Mouse (Mus musculus) gastrocnemius, postnatal 10 days (tissue): ENCODE data around the gene Atp5d. TPM values are rescaled to one million over a fixed set of nuclear protein-coding genes. Genes with fewer than 3 reads are reported as not detected.
"Not testable (repeated sequence)": the region's sequence is repeated elsewhere in the genome, so short reads cannot be mapped to it uniquely, and the experiment has no call there.

Experiments
- DNase-seq: peaks from one replicate; pipeline ENCODE4 v3.0.0; 2021; ENCODE audit warnings: mixed read lengths
- total RNA-seq, 2 experiments: library from RNA; stranded (reverse); gene quantifications; 2 replicates each; pipeline ENCODE4 v1.2.3; 2021

Atp5d gene
- total RNA-seq, 2 experiments from 2014 or later = 576 to 659 TPM

- no peak for DNase-seq
Measured at GRCm38 (mm10) chr10:80153713-80154112, 15.3 kb downstream of the Atp5d start.

GRCm38 (mm10) chr10:80154384-80154783 is 16.0 kb downstream of the Atp5d start:
- DNase-seq = no peak

- DNase-seq = no peak
Measured at GRCm38 (mm10) chr10:80155277-80155676, 16.8 kb downstream of the Atp5d start.

GRCm38 (mm10) chr10:80156002-80156751 is 17.7 kb downstream of the Atp5d start:
- DNase-seq = no peak

- DNase-seq = no peak
Measured at GRCm38 (mm10) chr10:80156752-80157053, 18.3 kb downstream of the Atp5d start.

GRCm38 (mm10) chr10:80157141-80157929 is 18.9 kb downstream of the Atp5d start:
- DNase-seq = no peak

- no peak for DNase-seq
Measured at GRCm38 (mm10) chr10:80158307-80158986, 20.0 kb downstream of the Atp5d start.

GRCm38 (mm10) chr10:80159021-80159560 is 20.7 kb downstream of the Atp5d start:
- DNase-seq = no peak

GRCm38 (mm10) chr10:80159561-80160454 is 21.4 kb downstream of the Atp5d start:
- peak; percentile 97 for DNase-seq

- peak; percentile 85 for DNase-seq
Measured at GRCm38 (mm10) chr10:80160455-80161371, 22.3 kb downstream of the Atp5d start.

GRCm38 (mm10) chr10:80161522-80162242 is 23.2 kb downstream of the Atp5d start:
- no peak for DNase-seq

GRCm38 (mm10) chr10:80162243-80162608 is 23.8 kb downstream of the Atp5d start:
- DNase-seq = no peak

GRCm38 (mm10) chr10:80162716-80163299 is 24.4 kb downstream of the Atp5d start:
- no peak for DNase-seq

GRCm38 (mm10) chr10:80163721-80164120 is 25.3 kb downstream of the Atp5d start:
- DNase-seq = no peak

- no peak for DNase-seq
Measured at GRCm38 (mm10) chr10:80164161-80164997, 25.9 kb downstream of the Atp5d start.

GRCm38 (mm10) chr10:80164998-80165344 is 26.5 kb downstream of the Atp5d start:
- peak; percentile 93 for DNase-seq

- DNase-seq = no peak
Measured at GRCm38 (mm10) chr10:80165392-80166128, 27.1 kb downstream of the Atp5d start, which contains the start of gene Cirbp. Cirbp (plus strand) TSS chr10:80165985.

- DNase-seq = not testable (repeated sequence)
Measured at GRCm38 (mm10) chr10:80166136-80166535, 27.7 kb downstream of the Atp5d start.
